Mouse (Mus musculus): ENCODE measurements around the gene Cyyr1. TPM values are rescaled to one million over a fixed set of nuclear protein-coding genes. Genes with fewer than 3 reads are reported as not detected.

Cyyr1 gene
- polyA plus RNA-seq, 1 experiment from 2014 or later: 0.72 TPM

GRCm38 (mm10) chr16:85527743-85528620, 25.2 kb downstream of the Cyyr1 start:
- Histone ChIP-seq H3K27ac (no peak overlapping the region), H3K4me1 (no peaks in the 10 kb centered on the region), H3K4me2 (no peak overlapping the region), H3K4me3 (no peak overlapping the region), H3K27me3 (replicated peaks) (no peaks in the 10 kb centered on the region), H3K9ac (no peak overlapping the region), H3K9me3 (replicated peaks) (no peaks in the 10 kb centered on the region), H3K36me3 (no peaks in the 10 kb centered on the region)
- 62% methylated on average over 12 of the region's 12 CpGs for WGBS (ENCODE audit: insufficient replicate concordance)
- no peak for ATAC-seq

GRCm38 (mm10) chr16:85524589-85524988, 28.6 kb downstream of the Cyyr1 start:
- no peak for ATAC-seq
- Histone ChIP-seq H3K4me1 (no peaks in the 10 kb centered on the region), H3K27ac (no peak overlapping the region), H3K27me3 (replicated peaks) (no peaks in the 10 kb centered on the region), H3K9me3 (replicated peaks) (no peaks in the 10 kb centered on the region), H3K4me2 (no peak overlapping the region), H3K36me3 (no peaks in the 10 kb centered on the region), H3K4me3 (no peak overlapping the region), H3K9ac (no peak overlapping the region)
- WGBS (ENCODE audit: insufficient replicate concordance): 74% methylated on average over 8 of the region's 8 CpGs

GRCm38 (mm10) chr16:85507264-85507663, 45.9 kb downstream of the Cyyr1 start:
- ATAC-seq: no peak
- Histone ChIP-seq H3K4me3 (no peak overlapping the region), H3K9ac (no peak overlapping the region), H3K36me3 (no peaks in the 10 kb centered on the region), H3K4me1 (no peaks in the 10 kb centered on the region), H3K27ac (no peak overlapping the region), H3K27me3 (replicated peaks) (no peaks in the 10 kb centered on the region), H3K9me3 (replicated peaks) (no peaks in the 10 kb centered on the region), H3K4me2 (no peak overlapping the region)
- 68% methylated on average over 6 of the region's 6 CpGs for WGBS (ENCODE audit: insufficient replicate concordance)

- H3K27ac ChIP-seq: no peak overlapping the region
- no peak for ATAC-seq
- H3K27me3 ChIP-seq (replicated peaks): no peaks in the 10 kb centered on the region
- H3K4me3 ChIP-seq: no peak overlapping the region
- no peaks in the 10 kb centered on the region for H3K9me3 ChIP-seq (replicated peaks)
- H3K9ac ChIP-seq: no peak overlapping the region
- H3K4me1 ChIP-seq: no peaks in the 10 kb centered on the region
- H3K4me2 ChIP-seq: no peak overlapping the region
- H3K36me3 ChIP-seq: no peaks in the 10 kb centered on the region
- WGBS (ENCODE audit: insufficient replicate concordance): 63% methylated on average over 3 of the region's 3 CpGs
Measured at GRCm38 (mm10) chr16:85505108-85505507, 48.1 kb downstream of the Cyyr1 start.

GRCm38 (mm10) chr16:85503416-85503815, 49.8 kb downstream of the Cyyr1 start:
- Histone ChIP-seq H3K4me1 (no peaks in the 10 kb centered on the region), H3K27me3 (replicated peaks) (no peaks in the 10 kb centered on the region), H3K9ac (no peak overlapping the region), H3K27ac (no peak overlapping the region), H3K36me3 (no peaks in the 10 kb centered on the region), H3K9me3 (replicated peaks) (no peaks in the 10 kb centered on the region), H3K4me2 (no peak overlapping the region), H3K4me3 (no peak overlapping the region)
- no peak for ATAC-seq
- 65% methylated on average over 5 of the region's 5 CpGs for WGBS (ENCODE audit: insufficient replicate concordance)

- Histone ChIP-seq H3K27ac (no peak overlapping the region), H3K4me3 (no peak overlapping the region), H3K27me3 (replicated peaks) (no peaks in the 10 kb centered on the region), H3K4me2 (no peak overlapping the region), H3K36me3 (no peaks in the 10 kb centered on the region), H3K9ac (no peak overlapping the region), H3K9me3 (replicated peaks) (no peaks in the 10 kb centered on the region), H3K4me1 (no peaks in the 10 kb centered on the region)
- no peak for ATAC-seq
- WGBS (ENCODE audit: insufficient replicate concordance): 76% methylated on average over 2 of the region's 2 CpGs
Measured at GRCm38 (mm10) chr16:85495837-85496236, 57.4 kb downstream of the Cyyr1 start.

- Histone ChIP-seq H3K9me3 (replicated peaks) (no peaks in the 10 kb centered on the region), H3K9ac (no peak overlapping the region), H3K4me2 (no peak overlapping the region), H3K27me3 (replicated peaks) (no peaks in the 10 kb centered on the region), H3K4me1 (no peaks in the 10 kb centered on the region), H3K4me3 (no peak overlapping the region), H3K36me3 (no peaks in the 10 kb centered on the region), H3K27ac (no peak overlapping the region)
- WGBS (ENCODE audit: insufficient replicate concordance): 65% methylated on average over 5 of the region's 5 CpGs
- no peak for ATAC-seq
Measured at GRCm38 (mm10) chr16:85488105-85488607, 65.0 kb downstream of the Cyyr1 start.

GRCm38 (mm10) chr16:85487266-85487665, 65.9 kb downstream of the Cyyr1 start:
- H3K9me3 ChIP-seq (replicated peaks): no peaks in the 10 kb centered on the region
- H3K4me1 ChIP-seq: no peaks in the 10 kb centered on the region
- 75% methylated on average over 7 of the region's 7 CpGs for WGBS (ENCODE audit: insufficient replicate concordance)
- H3K27me3 ChIP-seq (replicated peaks): no peaks in the 10 kb centered on the region
- H3K9ac ChIP-seq: no peak overlapping the region
- no peak for ATAC-seq
- H3K4me2 ChIP-seq: no peak overlapping the region
- no peak overlapping the region for H3K27ac ChIP-seq
- H3K4me3 ChIP-seq: no peak overlapping the region
- H3K36me3 ChIP-seq: no peaks in the 10 kb centered on the region

GRCm38 (mm10) chr16:85484557-85484956, 68.6 kb downstream of the Cyyr1 start:
- no peak overlapping the region for H3K9ac ChIP-seq
- no peaks in the 10 kb centered on the region for H3K36me3 ChIP-seq
- no peak overlapping the region for H3K4me2 ChIP-seq
- no peaks in the 10 kb centered on the region for H3K9me3 ChIP-seq (replicated peaks)
- H3K4me1 ChIP-seq: no peaks in the 10 kb centered on the region
- no peak overlapping the region for H3K27ac ChIP-seq
- WGBS (ENCODE audit: insufficient replicate concordance): 64% methylated on average over 4 of the region's 4 CpGs
- no peaks in the 10 kb centered on the region for H3K27me3 ChIP-seq (replicated peaks)
- no peak overlapping the region for H3K4me3 ChIP-seq
- ATAC-seq: no peak

GRCm38 (mm10) chr16:85474552-85475071, 78.6 kb downstream of the Cyyr1 start:
- Histone ChIP-seq H3K4me1 (no peaks in the 10 kb centered on the region), H3K27me3 (replicated peaks) (no peaks in the 10 kb centered on the region), H3K9ac (no peak overlapping the region), H3K36me3 (no peaks in the 10 kb centered on the region), H3K27ac (no peak overlapping the region), H3K4me2 (no peak overlapping the region), H3K4me3 (no peak overlapping the region), H3K9me3 (replicated peaks) (no peaks in the 10 kb centered on the region)
- WGBS (ENCODE audit: insufficient replicate concordance): 79% methylated on average over 5 of the region's 5 CpGs
- no peak for ATAC-seq

GRCm38 (mm10) chr16:85470057-85470456, 83.1 kb downstream of the Cyyr1 start:
- no peaks in the 10 kb centered on the region for H3K27me3 ChIP-seq (replicated peaks)
- WGBS (ENCODE audit: insufficient replicate concordance): 76% methylated on average over 4 of the region's 4 CpGs
- no peak overlapping the region for H3K4me2 ChIP-seq
- no peak for ATAC-seq
- H3K4me3 ChIP-seq: no peak overlapping the region
- H3K4me1 ChIP-seq: no peaks in the 10 kb centered on the region
- H3K9me3 ChIP-seq (replicated peaks): no peaks in the 10 kb centered on the region
- no peak overlapping the region for H3K9ac ChIP-seq
- H3K27ac ChIP-seq: no peak overlapping the region
- H3K36me3 ChIP-seq: no peaks in the 10 kb centered on the region

GRCm38 (mm10) chr16:85455043-85455442, 98.2 kb downstream of the Cyyr1 start:
- Histone ChIP-seq H3K9ac (no peak overlapping the region), H3K27ac (no peak overlapping the region), H3K9me3 (replicated peaks) (no peaks in the 10 kb centered on the region), H3K4me1 (no peaks in the 10 kb centered on the region), H3K27me3 (replicated peaks) (no peaks in the 10 kb centered on the region), H3K4me2 (no peak overlapping the region), H3K36me3 (no peaks in the 10 kb centered on the region), H3K4me3 (no peak overlapping the region)
- ATAC-seq: no peak
- 59% methylated on average over 1 of the region's 1 CpGs for WGBS (ENCODE audit: insufficient replicate concordance)

All from liver, embryonic 12.5 days (tissue).